Mouse (Mus musculus) right cerebral cortex, adult 18-20 months (tissue): ENCODE data around the gene Abca1.

Experiments used
- DNase-seq: peaks from one replicate; pipeline ENCODE4 v3.0.0; 2022; ENCODE audit warnings: mixed read lengths

Abca1 gene

DNA sequence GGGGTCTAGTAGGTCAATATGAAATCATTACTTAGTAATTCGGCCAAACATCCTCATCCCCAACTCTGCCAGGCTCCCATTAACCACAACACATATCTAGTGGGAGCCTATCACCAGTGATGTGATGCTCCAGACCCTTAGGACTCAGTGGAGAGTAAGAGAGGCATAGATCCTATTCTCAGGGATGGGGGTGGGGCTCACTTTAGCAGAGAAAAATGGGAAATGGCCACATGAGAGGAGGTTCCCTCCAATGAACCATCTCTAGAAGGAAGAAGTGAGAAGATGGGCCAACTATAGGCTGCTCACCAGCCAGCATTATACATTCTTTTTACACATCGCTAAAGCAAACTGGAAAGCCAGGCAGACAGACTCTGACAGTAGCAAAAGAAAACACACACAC lies 10.9 kb downstream of the Abca1 start:
- DNase-seq = no peak

DNA sequence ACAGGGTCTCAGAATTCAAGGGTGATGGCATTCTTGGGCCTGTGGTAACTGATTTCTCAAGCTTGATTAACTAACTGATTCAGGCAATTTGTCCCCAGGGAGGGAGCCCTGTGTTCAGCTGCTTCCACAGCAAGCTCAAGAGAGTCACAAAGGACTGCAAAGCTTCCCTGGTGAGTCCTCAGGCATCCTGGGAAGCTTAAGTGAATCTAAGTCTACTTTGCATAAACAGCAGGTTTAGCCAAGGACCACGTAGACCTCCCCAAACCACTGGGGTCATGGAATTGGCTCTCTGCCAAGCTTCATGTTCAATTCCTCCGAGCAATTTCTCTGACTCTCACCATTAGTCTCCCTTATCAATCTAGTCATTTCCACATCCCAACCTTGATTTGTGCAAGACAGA lies 12.2 kb downstream of the Abca1 start:
- no peak for DNase-seq

DNA sequence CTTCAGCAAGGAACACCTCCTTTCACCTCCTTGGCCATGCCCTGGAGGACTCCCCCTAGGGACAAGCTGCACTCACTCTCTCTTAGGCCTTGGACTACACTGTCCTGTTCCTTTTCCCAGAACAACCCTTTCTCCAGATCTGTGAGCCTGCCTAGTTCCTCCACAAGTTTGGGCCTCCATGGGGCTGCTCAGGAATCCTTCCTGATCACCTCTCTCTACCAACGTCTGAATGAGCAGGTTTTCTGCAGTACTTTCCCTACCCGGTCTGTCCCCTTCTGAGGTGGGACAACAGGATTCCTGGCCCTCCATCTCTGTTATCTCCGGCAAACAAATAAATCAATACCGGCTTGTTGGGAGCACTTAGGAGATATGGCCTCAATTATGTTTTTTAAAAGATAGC lies 12.6 kb downstream of the Abca1 start:
- DNase-seq = no peak

DNA sequence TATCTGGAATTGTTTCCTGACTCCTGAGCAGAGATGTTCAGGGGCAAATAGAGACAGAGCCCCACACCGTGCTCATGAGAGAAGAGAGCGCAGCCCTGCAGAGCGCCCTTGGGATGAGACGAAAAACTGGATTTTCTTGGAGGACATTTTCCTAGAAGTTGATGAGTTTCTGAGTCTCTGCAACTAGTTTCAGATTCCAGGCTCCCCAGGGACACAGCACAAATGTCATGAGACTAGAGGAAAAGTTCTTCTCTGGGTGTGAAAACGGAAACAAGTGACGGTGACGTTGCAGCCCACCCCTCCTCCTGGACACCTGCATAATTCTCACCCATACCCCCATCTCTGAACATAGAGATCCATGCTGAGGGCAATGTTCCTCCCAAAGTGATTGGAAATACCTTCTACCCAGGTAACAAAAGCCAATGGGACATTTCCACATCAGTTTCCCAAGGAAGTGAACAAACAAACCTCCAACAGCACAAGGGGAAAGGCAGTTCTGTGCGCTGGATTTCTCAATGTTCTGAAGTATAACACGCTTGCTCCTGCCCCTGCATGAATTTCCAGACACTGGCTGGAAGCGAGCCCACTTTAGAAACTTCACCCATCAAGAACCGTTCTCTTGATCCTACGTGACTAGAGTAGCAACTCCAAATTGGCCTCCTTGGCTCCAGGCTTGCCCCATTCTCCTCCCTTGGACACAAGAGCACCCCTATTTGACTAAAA lies 13.3 kb downstream of the Abca1 start:
- no peak for DNase-seq

DNA sequence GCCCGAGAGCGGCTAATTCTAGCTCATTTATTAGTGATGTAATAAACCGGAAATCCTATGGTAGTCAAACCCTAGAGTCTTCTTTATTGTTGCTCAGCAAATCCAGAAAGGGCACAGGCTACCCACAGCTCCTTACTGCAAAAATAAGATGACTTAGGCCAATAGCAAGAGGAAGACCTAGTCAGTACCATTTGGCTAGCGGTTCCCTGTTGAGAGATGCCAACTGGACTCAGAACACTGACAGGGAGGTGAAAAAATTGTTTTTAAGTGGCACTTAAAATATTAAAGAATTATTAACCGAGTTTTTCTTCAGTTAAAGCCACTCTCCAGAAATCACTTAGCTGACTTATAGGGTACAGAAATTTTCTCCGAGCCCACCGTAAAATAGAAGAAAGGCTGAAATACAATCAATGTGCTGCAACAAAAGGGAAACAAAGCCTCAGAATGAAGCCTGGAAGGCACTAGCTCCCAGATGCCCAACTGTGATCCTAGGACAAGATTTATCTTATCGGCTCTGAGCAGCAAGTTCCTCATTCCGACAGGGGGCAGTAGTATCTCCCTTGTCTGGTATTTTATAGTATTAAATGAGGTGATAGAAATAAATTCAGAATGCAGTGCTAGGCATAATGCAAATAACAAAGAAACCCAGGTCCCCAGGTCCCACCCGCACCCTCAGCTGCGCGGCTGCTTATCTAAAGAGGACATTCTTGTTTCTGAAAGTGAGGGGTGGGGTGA lies 14.1 kb downstream of the Abca1 start:
- no peak for DNase-seq

DNA sequence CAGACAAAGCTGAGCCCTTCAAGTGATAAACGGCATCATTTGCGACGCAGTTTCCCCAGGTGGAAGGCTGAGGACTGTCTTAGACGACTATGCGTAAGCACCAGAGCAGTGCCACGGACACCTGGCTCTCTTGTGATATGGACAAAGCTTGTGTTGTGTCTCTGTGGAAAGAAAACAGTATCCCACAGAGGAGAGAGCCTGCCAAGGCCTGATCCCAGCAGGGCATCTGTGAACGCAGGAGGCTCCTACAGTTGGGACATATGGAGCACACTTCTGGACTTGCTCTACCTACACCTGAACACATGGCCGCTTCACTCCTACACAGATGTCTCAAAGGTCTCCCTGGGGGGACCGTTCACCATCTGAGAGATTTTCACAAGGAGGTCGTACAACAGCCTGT lies 15.1 kb downstream of the Abca1 start:
- DNase-seq = no peak

DNA sequence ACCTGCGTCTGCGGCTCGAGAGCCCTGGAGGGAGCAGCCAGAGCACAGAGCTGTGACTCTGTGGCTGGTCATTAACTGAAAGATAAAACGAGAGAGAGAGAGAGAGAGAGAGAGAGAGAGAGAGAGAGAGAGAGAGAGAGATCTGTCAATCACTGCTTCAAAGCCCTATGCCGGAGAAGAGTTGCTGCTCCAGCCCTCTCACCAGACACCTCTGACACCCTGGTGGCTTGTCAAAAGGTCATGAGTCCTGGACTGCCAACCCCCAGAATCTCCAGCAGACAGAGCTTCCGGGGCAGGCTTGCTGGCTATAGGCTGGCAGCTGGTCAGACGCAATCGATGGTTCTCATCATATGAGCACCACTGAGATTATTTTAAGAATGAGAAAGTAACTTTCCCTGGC lies 15.7 kb downstream of the Abca1 start:
- no peak for DNase-seq

DNA sequence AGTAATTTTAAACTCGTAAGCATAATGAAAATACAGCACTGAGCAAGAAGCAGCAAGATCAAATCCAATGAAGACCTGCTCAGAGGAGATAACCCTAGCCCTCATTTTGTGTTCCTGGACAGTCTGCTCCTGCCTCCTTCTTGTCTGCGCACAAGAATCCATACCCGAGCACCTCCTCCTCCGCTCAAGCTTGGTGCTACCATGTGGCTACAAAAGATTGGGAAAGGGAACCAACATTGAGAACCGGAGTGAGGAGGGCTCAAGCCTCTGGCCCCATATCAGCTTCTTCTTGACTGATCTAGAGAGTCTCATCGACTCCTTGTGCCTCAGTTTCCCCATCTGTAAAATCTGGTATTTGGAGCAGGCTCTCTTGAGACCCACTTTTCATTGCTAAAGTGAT lies 19.0 kb downstream of the Abca1 start:
- no peak for DNase-seq

DNA sequence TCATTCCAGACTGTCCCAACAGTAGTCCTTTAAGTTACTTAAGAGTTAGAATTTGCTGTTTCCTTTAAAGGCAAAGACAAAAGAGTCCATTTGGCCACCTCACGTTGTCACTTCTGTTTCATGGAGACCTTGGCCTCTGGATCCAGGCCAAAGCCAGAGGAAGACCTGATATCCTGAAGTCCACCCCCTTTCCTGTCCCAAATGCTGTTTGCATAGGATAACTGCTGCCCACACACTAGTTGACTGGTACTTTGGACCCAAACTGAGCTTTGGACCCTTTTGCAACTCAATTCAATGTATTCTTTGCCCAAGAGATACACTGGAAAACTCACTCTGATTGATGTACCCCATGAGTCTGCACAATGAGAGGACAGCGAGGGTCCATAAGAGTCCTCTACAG lies 20.2 kb downstream of the Abca1 start:
- DNase-seq = no peak

DNA sequence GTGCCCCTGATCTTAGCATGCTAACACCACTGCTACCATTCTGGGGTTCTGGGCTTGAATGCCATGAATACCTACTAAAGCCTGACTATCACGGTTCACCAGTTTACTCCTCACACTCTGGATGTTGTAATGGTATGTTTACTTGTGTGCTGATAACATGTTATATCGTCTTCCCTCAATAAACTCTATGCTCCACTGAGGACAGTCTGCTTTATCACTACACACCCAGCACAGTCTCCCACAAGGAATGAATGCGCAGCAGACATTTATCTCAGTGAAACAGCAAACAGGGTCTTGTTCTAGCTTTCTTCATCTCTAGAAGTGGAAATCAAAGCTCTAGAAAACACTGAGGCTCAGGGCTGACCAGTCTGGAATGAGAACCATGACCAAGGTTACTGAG lies 20.7 kb downstream of the Abca1 start:
- no peak for DNase-seq

DNA sequence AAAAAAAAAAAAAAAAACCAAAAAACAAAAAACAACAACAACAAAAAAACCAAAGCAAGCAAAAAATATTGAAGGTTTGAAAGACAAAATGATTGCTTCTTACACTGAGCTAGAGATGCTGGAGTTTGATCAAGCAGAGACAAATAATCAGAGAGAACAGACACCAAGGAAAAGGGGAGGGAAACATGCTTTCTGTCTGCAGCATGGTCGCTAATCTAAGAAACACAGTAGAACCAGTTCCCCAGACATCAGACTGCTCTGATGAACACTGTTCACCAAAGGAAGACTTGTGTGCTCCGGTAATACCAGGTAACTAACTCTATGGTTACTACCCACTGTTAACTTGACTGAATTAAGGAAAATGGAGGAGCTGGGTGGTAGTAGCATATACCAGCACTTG lies 22.6 kb downstream of the Abca1 start:
- no peak for DNase-seq

DNA sequence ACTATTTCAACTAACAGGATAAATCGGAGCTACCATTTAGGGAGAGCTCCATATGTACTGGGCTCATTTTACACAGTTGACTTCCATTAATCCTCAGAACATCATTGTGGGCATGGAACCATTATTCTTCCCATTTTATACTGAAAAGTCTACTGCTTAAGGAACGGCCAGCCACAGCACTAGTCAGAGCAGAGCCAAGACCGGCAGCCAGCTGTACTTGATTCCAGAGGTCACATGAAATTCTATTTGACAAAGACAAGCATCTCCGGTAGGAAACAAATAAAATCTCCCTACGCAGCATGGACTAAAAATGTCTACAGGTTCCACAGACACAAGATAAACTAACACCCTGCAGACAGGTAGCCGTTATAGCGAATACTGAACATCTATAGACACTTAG lies 24.9 kb downstream of the Abca1 start:
- no peak for DNase-seq

DNA sequence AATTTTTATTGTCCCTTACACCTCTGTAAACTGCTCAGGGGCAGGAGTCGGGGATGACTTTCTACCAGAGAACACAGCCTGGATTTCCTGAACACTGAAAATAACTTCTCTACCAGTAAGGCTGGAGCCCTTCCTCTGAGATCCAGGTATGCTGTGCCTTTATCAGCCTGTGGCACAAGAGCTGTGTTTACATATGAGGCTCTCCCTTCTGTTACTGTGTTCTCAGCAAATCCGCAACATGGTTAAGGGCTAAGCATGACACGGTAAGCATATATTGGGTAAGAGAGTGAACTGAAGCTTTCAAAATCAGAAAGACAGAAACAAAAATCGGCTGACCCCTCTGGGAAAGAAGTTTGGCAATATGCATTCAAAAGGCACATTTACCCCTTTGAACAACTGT lies 25.7 kb downstream of the Abca1 start:
- DNase-seq = no peak

DNA sequence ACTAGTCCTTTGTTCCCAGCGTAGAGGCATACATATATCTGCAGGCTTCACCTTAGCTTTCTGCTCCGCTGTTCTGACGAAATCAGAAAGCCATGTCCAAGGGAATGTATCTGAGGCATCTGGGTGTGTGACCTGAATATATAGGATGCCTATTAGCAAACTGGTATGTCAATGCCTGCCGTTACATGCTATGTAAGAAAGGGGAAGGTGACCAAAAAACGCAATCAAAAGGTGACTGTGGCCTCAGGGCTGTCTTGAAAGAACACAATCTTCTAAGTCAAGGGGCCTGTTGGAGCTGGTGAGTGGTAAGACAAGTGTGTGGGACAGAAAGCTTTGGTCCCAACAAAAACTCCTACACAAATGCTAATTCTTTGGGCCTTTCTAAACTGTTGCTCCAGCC lies 28.2 kb downstream of the Abca1 start:
- no peak for DNase-seq

DNA sequence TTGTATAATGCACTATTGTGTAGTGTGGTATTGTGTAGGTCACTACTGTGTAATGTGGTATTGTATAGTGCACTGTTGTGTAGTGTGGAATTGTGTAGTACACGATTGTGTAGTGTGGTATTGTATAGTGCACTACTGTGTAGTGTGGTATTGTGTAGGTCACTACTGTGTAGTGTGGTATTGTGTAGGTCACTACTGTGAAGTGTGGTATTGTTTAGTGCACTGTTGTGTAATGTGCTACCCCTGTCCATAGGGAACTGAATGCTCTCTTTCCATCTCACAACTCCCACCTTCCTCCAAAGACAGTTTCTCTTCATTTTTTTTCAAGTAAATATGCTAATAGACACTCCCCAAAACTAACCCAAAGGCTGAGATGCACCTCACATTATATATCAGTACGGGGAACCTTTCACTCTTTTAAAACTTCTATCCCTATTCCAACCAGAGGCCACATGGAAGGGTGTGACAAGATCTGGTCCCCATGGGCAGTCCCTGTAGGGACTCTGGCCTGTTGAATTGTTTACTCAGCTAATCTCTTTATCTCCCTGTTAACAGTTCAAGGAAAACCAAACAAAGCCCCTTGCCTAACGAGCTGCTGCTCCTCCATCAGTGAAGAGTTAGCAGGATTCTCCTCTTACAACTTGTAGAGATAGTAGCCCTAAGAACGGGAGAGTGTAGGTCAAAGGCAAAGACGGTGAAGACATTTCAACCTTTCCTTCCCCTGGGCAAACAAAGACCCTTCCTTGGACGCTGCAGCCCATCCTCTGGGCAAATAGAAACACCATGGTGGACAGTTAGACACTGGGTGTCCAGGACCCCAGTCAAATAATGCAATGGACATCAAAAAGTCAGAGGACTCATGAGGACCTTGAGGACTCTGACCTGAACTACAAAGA lies 28.8 kb downstream of the Abca1 start:
- DNase-seq = no peak

DNA sequence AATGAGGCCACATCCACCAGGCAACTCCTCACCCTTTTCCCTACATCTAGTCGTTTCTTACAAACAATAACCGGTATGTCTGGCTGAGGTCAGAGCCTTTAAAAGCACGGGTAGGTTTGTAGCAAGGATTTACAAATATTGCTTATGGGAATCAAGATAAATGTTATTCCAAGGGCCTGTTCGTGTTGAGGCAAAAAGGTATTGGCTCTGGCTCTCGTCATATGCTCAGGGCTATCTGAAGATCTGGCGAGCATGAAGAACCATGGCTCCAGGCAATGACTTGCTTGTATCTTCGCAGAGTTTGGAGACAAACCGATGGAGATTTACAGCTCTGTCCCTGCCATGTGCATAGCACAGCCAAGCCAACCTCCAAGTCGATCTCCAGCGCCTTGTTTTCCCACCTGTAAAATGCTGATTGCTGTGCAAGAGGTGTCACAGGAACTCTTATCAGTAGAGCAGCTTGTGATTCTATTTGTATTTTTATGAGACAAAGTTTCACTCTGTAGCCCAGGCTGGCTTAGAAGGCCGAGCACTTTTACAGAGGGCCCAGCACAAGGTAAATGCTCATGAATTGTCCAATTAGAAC lies 29.9 kb downstream of the Abca1 start:
- DNase-seq = no peak

DNA sequence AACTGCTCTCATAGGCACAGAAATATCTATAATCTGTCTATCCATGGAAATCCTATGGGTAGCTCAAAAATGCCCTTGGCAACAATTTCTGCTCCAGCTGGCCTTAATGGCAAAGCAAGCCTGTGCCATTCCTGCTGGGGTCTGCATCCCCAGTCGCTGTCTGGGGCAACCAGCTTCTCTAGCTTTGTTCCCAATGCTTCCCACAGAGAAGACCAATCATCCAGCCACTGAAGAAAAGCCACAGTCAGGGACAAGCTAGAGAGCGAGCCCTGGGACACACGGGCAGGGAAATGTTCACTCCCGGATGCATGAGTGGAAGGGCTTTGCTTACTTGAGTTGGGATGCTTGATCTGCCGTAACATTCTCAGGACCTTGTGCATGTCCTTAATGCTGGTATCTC lies 32.4 kb downstream of the Abca1 start:
- DNase-seq = no peak

DNA sequence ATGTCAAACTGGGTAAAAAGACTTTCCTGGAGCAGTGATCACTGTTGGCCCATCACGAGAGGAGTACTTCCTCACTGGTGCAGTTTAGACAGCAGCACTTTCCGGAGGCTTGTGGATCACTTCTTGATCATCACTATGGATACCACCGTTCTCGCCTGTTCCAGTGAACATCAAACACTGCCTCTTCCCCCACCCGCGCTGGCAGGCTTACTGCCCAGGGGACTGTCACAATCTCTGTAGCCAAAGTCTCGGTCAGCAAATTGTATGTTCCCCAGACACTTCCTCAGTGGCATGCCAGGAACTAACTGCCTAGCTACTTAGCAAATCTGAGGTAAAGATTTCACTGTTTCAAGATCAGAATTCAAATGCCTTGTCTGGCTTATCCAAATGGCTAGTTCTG lies 32.9 kb downstream of the Abca1 start:
- DNase-seq = no peak

DNA sequence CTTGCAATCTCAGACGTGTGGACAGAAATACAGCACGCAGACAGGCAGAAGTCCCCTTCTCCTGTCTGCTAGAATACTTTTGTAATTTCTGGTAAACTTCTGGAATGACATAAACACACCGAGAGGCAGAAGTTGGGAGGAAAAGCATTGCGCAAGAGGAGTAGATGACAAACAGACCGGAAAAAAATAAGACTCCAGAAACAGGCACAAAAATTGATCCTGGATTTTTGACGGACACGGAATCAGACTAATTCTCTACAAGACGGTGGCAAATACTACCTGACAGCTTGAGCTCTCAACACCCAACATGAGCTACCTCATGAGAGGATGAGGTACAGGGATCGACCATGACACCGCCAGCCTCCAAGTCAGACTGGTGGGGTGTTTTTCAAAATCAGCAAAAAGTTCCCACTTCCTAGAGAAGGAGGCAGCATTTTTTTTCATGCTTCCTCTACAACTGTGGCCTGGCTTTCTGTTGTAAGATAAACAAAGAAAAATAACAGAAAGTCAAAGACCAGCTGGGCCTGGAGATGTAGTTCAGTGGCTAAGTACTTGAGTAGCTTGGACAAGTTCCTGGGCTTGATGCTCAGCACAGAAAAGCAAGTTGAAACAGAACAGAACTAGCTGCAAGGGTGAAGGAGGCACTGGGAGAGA lies 34.7 kb downstream of the Abca1 start:
- DNase-seq = no peak

DNA sequence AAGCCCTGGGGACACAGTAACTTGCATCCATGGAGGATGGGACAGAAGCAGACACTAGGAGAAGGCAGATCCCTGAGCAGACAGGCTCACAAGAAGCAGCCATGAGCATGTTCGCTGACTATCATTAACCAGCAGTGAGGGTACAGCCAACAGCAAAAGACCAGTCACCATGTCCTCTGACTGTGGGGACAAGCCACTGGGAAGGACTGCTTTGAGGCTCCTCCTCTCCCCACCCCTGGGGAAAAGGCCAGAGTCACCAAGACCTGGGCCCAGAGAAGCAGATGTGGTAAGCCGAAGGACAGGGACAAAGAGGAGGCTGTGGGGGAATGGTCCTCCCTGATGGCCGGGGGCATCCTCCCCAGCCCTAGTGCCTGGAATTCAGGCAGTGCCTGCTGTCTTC lies 37.4 kb downstream of the Abca1 start:
- no peak for DNase-seq

DNA sequence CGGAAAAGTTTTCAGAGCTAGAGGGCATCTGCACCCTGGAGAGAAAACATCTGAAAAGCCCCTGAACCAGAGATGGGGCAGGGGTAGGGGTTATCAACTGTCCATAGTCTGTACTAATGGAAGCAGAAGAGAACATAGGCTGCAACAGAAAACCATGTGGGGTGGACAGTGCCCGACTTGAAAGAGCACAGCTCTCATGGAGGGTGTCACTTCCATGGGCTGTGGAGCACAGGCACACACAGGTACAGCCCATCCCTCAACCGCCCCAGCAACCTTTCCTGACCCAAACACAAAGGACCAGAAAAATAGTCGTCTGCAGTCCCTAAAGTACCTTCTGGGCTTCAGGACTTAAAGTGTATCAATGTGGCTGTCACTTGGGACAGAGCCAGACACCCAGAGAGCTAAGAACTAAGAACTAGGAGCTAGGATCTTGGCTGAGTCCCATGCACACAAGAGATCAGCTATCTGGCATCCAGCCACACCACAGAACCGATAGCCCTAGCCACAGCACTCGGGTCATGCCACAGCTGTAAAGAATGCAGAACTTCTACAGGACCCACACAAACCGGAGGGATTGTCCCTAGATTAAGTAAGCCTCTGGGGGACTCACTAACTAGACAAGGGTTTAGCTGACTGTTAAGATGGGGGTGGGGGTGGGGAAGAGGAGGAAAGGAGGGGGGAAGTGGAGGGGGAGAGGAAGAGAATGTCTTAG lies 38.0 kb downstream of the Abca1 start:
- no peak for DNase-seq

DNA sequence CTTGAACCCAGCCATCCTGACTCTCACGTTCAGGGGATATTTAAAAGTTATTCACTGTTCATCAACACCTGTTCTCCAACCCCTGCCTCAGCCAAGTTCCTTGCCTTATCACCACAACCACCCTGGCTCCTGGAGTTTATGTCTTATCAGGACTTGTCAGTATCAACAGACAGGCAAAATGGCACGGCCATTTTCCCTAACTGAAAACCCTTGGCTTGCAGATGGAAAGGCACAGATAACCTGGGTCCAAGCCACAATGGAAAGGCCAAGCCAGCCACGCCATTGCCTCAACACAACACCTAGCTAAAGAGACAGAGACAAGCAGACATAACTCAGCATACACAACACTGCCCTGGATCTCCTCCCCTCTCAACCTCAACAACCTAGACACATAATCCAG lies 38.6 kb downstream of the Abca1 start:
- DNase-seq = no peak
